Mouse (Mus musculus) ES-E14 (cell line): ENCODE results near the gene Adar. TPM values are rescaled to one million over a fixed set of nuclear protein-coding genes. Genes with fewer than 3 reads are reported as not detected.
A peak's percentile ranks its signal among the peaks of the same experiment; 100 is the strongest.

Experiments
- DNase-seq: peaks from one replicate; pipeline ENCODE4 v3.0.0-alpha.2; 2013; ENCODE audit warnings: low read depth, low spot score
- H3K27ac ChIP-seq: 2 replicates; pipeline ENCODE4 v1.5.1; 2012; ENCODE audit warnings: low read depth, mild to moderate bottlenecking, low read length, moderate library complexity, mixed read lengths; ENCODE audit not compliant: poor library complexity, insufficient read depth, severe bottlenecking
- H3K36me3 ChIP-seq: 2 replicates; pipeline ENCODE4 v1.6.1; 2012; ENCODE audit warnings: mild to moderate bottlenecking, low read length, moderate library complexity, mixed read lengths; ENCODE audit not compliant: control insufficient read depth, poor library complexity, insufficient read depth, severe bottlenecking
- H3K4me1 ChIP-seq, 2 experiments: fragments of 150-350 bp in 1 of 2; sonication (generic) in 1 of 2; 2 replicates each; pipeline ENCODE4 v1.6.1; 2012; ENCODE audit warnings: low read length in 2 of 2, mild to moderate bottlenecking in 1 of 2, mixed read lengths in 1 of 2; ENCODE audit not compliant: control insufficient read depth in 2 of 2, insufficient read depth in 2 of 2, poor library complexity in 1 of 2
- H3K4me3 ChIP-seq, 2 experiments: fragments of 150-350 bp in 1 of 2; sonication (generic) in 1 of 2; 2 replicates each; pipeline ENCODE4 v1.5.1; 2012; ENCODE audit warnings: low read length in 2 of 2, low read depth in 1 of 2, mild to moderate bottlenecking in 1 of 2, mixed read lengths in 1 of 2; ENCODE audit not compliant: insufficient read depth in 1 of 2, poor library complexity in 1 of 2, severe bottlenecking in 1 of 2
- H3K9ac ChIP-seq: 2 replicates; pipeline ENCODE4 v1.6.1; 2012; ENCODE audit warnings: low read depth, mild to moderate bottlenecking, low read length, mixed read lengths; ENCODE audit not compliant: poor library complexity, insufficient read depth, severe bottlenecking
- H3K9me3 ChIP-seq: fragments of 150-350 bp; sonication (generic); 2 replicates; pipeline ENCODE4 v1.6.1; 2012; ENCODE audit warnings: low read depth, mild to moderate bottlenecking, low read length; ENCODE audit not compliant: control insufficient read depth, insufficient read depth
- CHD2 ChIP-seq: IDR thresholded peaks from 2 replicates; pipeline ENCODE4 v1.6.1; 2014; ENCODE audit warnings: mild to moderate bottlenecking, low read depth, low read length, inconsistent platforms
- HCFC1 ChIP-seq: IDR thresholded peaks from 2 replicates; pipeline ENCODE4 v1.6.1; 2012; ENCODE audit warnings: low read length, inconsistent platforms, borderline replicate concordance; ENCODE audit not compliant: insufficient read depth
- MAFK ChIP-seq: IDR thresholded peaks from 2 replicates; pipeline ENCODE4 v1.6.1; 2014; ENCODE audit warnings: mild to moderate bottlenecking, low read depth, low read length, inconsistent platforms; ENCODE audit not compliant: insufficient read depth
- ZC3H11A ChIP-seq: IDR thresholded peaks from 2 replicates; pipeline ENCODE4 v1.6.1; 2012; ENCODE audit warnings: low read depth, mild to moderate bottlenecking, inconsistent platforms, low read length, borderline replicate concordance
- ZNF384 ChIP-seq: IDR thresholded peaks from 2 replicates; pipeline ENCODE4 v1.6.1; 2012; ENCODE audit warnings: low read depth, low read length, inconsistent platforms
- in situ Hi-C, 2 experiments: fragments of 600-800 bp; cut with MboI; formaldehyde crosslinking; loops; one replicate each; pipeline ENCODE4 v1.15.1; 2025; ENCODE audit warnings: low sequenced_read_pairs in 2 of 2, inconsistent platforms in 1 of 2; ENCODE audit not compliant: unreplicated experiment in 2 of 2
- total RNA-seq: library from RNA; depleted of rRNA; stranded (reverse); fragments of 300-350 nt; gene quantifications from 2 replicates; pipeline ENCODE4 v1.2.3, GENCODE M21; 2012

Gene Adar
- total RNA-seq, 1 experiment: 35.2 TPM

DNA sequence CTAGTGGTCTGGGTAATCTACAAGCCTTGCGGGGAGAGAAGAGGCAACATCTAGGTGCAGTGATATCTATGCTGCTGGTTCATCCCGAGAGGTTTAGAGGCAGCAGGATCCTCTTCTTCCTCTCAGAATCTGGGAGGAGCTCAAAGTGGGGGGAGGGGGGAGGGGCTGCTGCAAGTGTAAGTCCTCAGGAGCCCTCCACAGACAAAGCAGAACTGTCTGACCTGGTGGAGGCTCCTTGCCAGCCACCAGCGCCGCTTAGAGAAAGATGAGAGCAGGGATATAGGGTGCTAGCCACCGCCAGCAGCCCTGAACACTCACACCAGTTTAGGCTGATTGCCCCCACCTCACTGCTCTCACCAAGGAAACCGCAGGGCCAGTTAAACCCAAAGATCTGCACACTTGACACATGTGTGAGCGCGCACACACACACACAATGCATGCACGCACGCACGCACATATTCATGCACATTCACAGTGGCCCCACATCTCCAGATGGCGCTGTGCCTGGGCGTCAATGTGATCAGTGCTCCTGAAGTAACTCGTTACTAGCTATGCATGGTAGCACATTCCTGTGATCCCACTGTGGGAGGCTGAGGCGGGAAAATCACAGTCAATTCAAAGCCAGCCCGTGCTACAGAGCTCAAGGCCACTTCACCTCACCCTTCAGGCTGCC lies 74.0 kb downstream of the Adar start:
- Histone ChIP-seq H3K36me3 (peaks cover 6% of the 10 kb centered on the region; the same call in 1 of the 2 replicates), H3K4me3 (peak overlapping the region; percentile 18 to 45; a peak in 3 of 4 replicates), H3K9me3 (no peaks in the 10 kb centered on the region), H3K4me1 (peaks cover 9 to 31% of the 10 kb centered on the region in 2 experiments), H3K27ac (peak overlapping the region; percentile 8; the same call in 1 of the 2 replicates), H3K9ac (peak overlapping the region; percentile 24)
- TF ChIP-seq ZNF384 (no peak), ZC3H11A (no peak), MAFK (no peak), CHD2 (no peak), HCFC1 (no peak)
- no peak for DNase-seq
- in situ Hi-C loops: no loop called here

DNA sequence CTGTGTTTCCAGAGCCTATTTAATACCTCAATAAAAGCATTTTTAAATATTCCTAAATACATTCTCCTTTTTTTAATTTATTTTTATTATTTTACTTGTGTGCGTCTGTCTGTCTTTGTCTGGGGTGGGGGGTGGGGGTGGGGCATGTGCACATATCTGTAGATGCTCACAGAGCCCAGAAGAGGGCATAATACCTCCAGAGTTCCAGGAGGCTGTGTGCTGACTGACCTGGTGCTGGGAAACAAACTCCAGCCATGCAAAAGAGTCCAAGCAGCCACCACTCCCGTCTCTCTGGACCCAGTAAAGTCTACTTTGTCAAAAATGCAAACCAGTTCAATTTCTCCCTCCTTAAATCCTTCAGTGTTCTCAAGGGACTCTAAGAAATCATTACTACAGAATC lies 79.8 kb downstream of the Adar start:
- H3K27ac ChIP-seq: no peak overlapping the region; the same call in 1 of the 2 replicates
- no peaks in the 10 kb centered on the region for H3K9me3 ChIP-seq
- no peak for DNase-seq
- no peak overlapping the region for H3K9ac ChIP-seq
- in situ Hi-C loops: no loop called here
- H3K36me3 ChIP-seq: no peaks in the 10 kb centered on the region
- H3K4me3 ChIP-seq: no peak overlapping the region
- peaks cover 2 to 27% of the 10 kb centered on the region in 2 experiments; a peak in 2 of 4 replicates for H3K4me1 ChIP-seq
- TF ChIP-seq ZC3H11A (no peak), MAFK (no peak), HCFC1 (no peak), CHD2 (no peak), ZNF384 (no peak)

DNA sequence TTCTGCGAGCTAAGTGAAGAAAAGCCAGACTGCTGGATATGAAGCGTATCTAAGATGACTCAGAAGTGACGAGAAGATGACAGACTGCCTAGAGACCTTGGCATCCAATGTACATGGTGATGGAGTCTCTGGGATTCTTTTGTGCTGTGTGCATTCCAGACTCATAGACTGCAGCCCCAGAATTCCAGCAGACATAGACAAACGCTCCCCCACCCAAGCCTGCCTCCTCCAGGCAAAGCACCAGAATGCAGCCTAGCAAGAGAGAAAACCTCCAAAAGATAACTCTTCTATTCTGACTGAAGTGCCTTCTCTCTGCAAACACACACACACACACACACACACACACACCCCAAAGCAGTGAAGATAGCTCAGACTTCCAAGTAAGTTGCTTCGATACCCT lies 80.9 kb downstream of the Adar start:
- H3K4me1 ChIP-seq: peaks cover 2 to 25% of the 10 kb centered on the region in 2 experiments; a peak in 2 of 4 replicates
- H3K27ac ChIP-seq: no peak overlapping the region
- no peak for TF ChIP-seq ZC3H11A
- TF ChIP-seq HCFC1: no peak
- TF ChIP-seq MAFK: no peak
- TF ChIP-seq ZNF384: no peak
- TF ChIP-seq CHD2: no peak
- no peak overlapping the region; the same call in 1 of the 2 replicates for H3K9ac ChIP-seq
- no peak overlapping the region for H3K4me3 ChIP-seq
- DNase-seq: no peak
- in situ Hi-C loops: no loop called here
- H3K36me3 ChIP-seq: no peaks in the 10 kb centered on the region
- H3K9me3 ChIP-seq: no peaks in the 10 kb centered on the region

DNA sequence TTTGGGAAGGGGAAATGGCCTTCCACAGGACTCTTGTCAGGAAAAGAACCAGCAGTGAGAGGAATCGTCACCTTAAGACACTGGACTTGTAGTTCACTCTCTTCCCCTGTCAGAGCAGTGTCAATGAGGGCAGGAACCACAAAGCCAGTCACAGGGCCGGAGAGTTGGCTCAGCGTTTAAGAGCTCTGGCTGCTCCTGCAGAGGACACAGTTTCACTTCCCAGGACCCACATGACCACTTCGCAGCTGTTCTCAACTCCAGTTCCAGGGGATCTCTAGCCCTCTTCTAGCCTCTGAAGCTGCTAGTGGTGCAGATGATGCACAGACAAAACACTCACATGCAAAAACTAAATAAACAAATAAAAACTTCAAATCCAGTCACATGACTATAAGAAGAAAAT lies 81.5 kb downstream of the Adar start:
- peaks cover 7 to 22% of the 10 kb centered on the region in 2 experiments; a peak in 3 of 4 replicates for H3K4me1 ChIP-seq
- H3K36me3 ChIP-seq: no peaks in the 10 kb centered on the region
- TF ChIP-seq HCFC1 (no peak), ZNF384 (no peak), ZC3H11A (no peak), MAFK (no peak), CHD2 (no peak)
- in situ Hi-C loops: no loop called here
- H3K9ac ChIP-seq: no peak overlapping the region; the same call in 1 of the 2 replicates
- no peak overlapping the region for H3K27ac ChIP-seq
- no peak for DNase-seq
- H3K9me3 ChIP-seq: no peaks in the 10 kb centered on the region
- no peak overlapping the region for H3K4me3 ChIP-seq
